Mouse (Mus musculus): ENCODE results near the gene Znhit3. TPM values are rescaled to one million over a fixed set of nuclear protein-coding genes. Genes with fewer than 3 reads are reported as not detected.

The Znhit3 gene
- total and polyA plus RNA-seq, 3 experiments: 49.6 to 76.1 TPM; not detected in 1

- no peak for DNase-seq (ENCODE audit: low read depth, low spot score)
- Histone ChIP-seq H3K9ac (ENCODE audit: control insufficient read depth, low read depth, low read length, poor library complexity, severe bottlenecking) (no peak overlapping the region), H3K27me3 (ENCODE audit: control insufficient read depth in 1 of 2, insufficient read depth in 2 of 2, low read length in 2 of 2) (peaks cover 4 to 10% of the 10 kb centered on the region in 2 experiments), H3K36me3 (ENCODE audit: control insufficient read depth in 1 of 2, insufficient read depth in 2 of 2, low read length in 2 of 2) (no peaks in the 10 kb centered on the region), H3K4me1 (ENCODE audit: control insufficient read depth in 1 of 2, insufficient read depth in 2 of 2, low read length in 2 of 2) (no peaks in the 10 kb centered on the region), H3K4me3 (ENCODE audit: control insufficient read depth in 1 of 2, insufficient read depth in 1 of 2, low read depth in 2 of 2, low read length in 2 of 2) (no peak overlapping the region), H3K27ac (ENCODE audit: control insufficient read depth, low read depth, low read length) (no peak overlapping the region), H3K79me2 (ENCODE audit: control insufficient read depth, insufficient read depth, low read length, poor library complexity) (no peaks in the 10 kb centered on the region), H3K9me3 (replicated peaks; ENCODE audit: insufficient read depth, low read length) (no peaks in the 10 kb centered on the region)
- TF ChIP-seq ZKSCAN1 (IDR thresholded peaks at IDR 0.05; ENCODE audit: low read depth, low read length): no peak
- TF ChIP-seq BHLHE40 (IDR thresholded peaks at IDR 0.05; ENCODE audit: borderline replicate concordance, low read depth, low read length): no peak
- TF ChIP-seq POLR2AphosphoS2 (IDR thresholded peaks at IDR 0.05; ENCODE audit: low read length): no peak
- TF ChIP-seq CTCF (IDR thresholded peaks at IDR 0.05 in 2 of 3, conservative IDR thresholded peaks at IDR 0.05 in 1 of 3; ENCODE audit: control insufficient read depth in 1 of 3, insufficient read depth in 1 of 3, low read depth in 2 of 3, low read length in 3 of 3, poor library complexity in 1 of 3, severe bottlenecking in 1 of 3): no peak
- no peak for TF ChIP-seq KAT2A (conservative IDR thresholded peaks at IDR 0.05; ENCODE audit: low read depth, low read length)
- no peak for TF ChIP-seq GATA1 (IDR thresholded peaks at IDR 0.05; ENCODE audit: low read depth, low read length)
- no peak for TF ChIP-seq SMC3 (IDR thresholded peaks at IDR 0.05; ENCODE audit: low read depth, low read length)
- TF ChIP-seq MXI1 (IDR thresholded peaks at IDR 0.05; ENCODE audit: low read depth, low read length): no peak
- TF ChIP-seq USF2 (IDR thresholded peaks at IDR 0.05; ENCODE audit: borderline replicate concordance in 1 of 2, insufficient read depth in 1 of 2, low read depth in 1 of 2, low read length in 2 of 2): no peak
- TF ChIP-seq MYB (IDR thresholded peaks at IDR 0.05; ENCODE audit: low read depth, low read length): no peak
- TF ChIP-seq CHD2 (IDR thresholded peaks at IDR 0.05; ENCODE audit: low read length): no peak
- no peak for TF ChIP-seq ETS1 (IDR thresholded peaks at IDR 0.05; ENCODE audit: low read depth, low read length)
- TF ChIP-seq RAD21 (IDR thresholded peaks at IDR 0.05; ENCODE audit: low read depth, low read length): no peak
- no peak for TF ChIP-seq MEF2A (IDR thresholded peaks at IDR 0.05; ENCODE audit: extremely low read depth, insufficient replicate concordance, low read depth, low read length, poor library complexity, severe bottlenecking)
- TF ChIP-seq JUND (IDR thresholded peaks at IDR 0.05; ENCODE audit: low read depth, low read length): no peak
- no peak for TF ChIP-seq NELFE (IDR thresholded peaks at IDR 0.05; ENCODE audit: low read depth, low read length)
Measured at GRCm38 (mm10) chr11:84957171-84957570, 41.0 kb upstream of the Znhit3 start.

GRCm38 (mm10) chr11:84956400-84956799 lies 40.2 kb upstream of the Znhit3 start:
- no peaks in the 10 kb centered on the region for H3K36me3 ChIP-seq (ENCODE audit: control insufficient read depth in 1 of 2, insufficient read depth in 2 of 2, low read length in 2 of 2)
- DNase-seq (ENCODE audit: low read depth, low spot score): no peak
- no peak overlapping the region for H3K27ac ChIP-seq (ENCODE audit: control insufficient read depth, low read depth, low read length)
- TF ChIP-seq ELF1 (IDR thresholded peaks at IDR 0.05; ENCODE audit: low read depth, low read length) (no peak), RCOR1 (IDR thresholded peaks at IDR 0.05; ENCODE audit: low read depth, low read length) (no peak), CHD1 (IDR thresholded peaks at IDR 0.05; ENCODE audit: low read depth, low read length) (no peak), NELFE (IDR thresholded peaks at IDR 0.05; ENCODE audit: low read depth, low read length) (no peak), GABPA (IDR thresholded peaks at IDR 0.05; ENCODE audit: low read depth, low read length) (no peak)
- H3K79me2 ChIP-seq (ENCODE audit: control insufficient read depth, insufficient read depth, low read length, poor library complexity): no peaks in the 10 kb centered on the region
- H3K9ac ChIP-seq (ENCODE audit: control insufficient read depth, low read depth, low read length, poor library complexity, severe bottlenecking): no peak overlapping the region
- peaks cover 4 to 10% of the 10 kb centered on the region in 2 experiments for H3K27me3 ChIP-seq (ENCODE audit: control insufficient read depth in 1 of 2, insufficient read depth in 2 of 2, low read length in 2 of 2)
- H3K4me1 ChIP-seq (ENCODE audit: control insufficient read depth in 1 of 2, insufficient read depth in 2 of 2, low read length in 2 of 2): no peaks in the 10 kb centered on the region
- no peak overlapping the region for H3K4me3 ChIP-seq (ENCODE audit: control insufficient read depth in 1 of 2, insufficient read depth in 1 of 2, low read depth in 2 of 2, low read length in 2 of 2)
- no peaks in the 10 kb centered on the region for H3K9me3 ChIP-seq (replicated peaks; ENCODE audit: insufficient read depth, low read length)

Measured in MEL (cell line).